Mouse (Mus musculus) cerebellum, adult 9-10 months (tissue): Measurements from ENCODE around the gene Olfr168.
"Not testable (repeated sequence)": the region's sequence is repeated elsewhere in the genome, so short reads cannot be mapped to it uniquely, and the experiment has no call there.

Experiments
- DNase-seq: peaks from one replicate; pipeline ENCODE4 v3.0.0; 2022

Olfr168 gene

GRCm38 (mm10) chr16:19535455-19535854 is at the start of gene Olfr168:
TSS of gene Olfr168 (minus strand) at chr16:19535555.
- DNase-seq = no peak

DNA sequence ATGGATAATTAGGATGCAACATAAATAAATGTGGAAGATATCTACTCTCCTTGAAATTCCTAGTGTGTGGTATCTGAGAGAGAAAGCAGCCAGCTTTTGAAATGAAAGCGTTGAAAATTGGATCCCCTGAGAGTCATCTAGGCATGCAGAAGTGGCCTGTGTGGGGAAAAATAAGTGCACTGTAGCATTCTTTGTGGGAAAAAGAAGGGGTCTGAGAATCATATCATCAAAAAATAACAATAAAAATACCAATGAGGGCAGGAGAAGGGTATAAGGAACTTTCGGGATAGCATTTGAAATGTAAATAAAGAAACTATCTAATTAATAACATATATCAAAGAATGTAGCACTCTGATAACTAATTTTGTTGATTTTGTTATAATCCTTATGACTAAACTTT is 36.4 kb upstream of the Olfr168 start, which contains the start of gene Olfr169:
Olfr169 (minus strand) TSS at position 101 of the 400 bp plus-strand sequence.
- DNase-seq = not testable (repeated sequence)

GRCm38 (mm10) chr16:19553429-19553828 is 18.1 kb upstream of the Olfr168 start:
- not testable (repeated sequence) for DNase-seq

DNA sequence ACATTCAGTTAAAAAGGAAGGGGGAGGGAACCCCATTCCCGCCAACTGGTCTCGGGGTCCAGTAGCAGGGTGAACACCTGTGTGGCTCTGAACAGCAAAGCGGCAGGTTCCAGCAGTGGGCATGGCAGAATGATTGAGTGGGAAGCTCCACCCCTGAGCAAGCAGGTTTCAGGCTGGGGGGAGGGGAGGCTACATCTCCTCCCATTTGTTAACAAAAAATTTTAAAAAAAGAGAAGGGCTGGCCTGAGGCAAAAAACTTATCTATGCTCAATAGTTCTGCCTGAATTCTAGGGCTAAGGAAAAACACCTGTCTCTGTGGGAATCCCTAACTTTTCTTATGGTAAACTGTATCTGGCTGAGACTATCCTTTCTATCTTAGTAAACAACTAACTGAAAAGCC is 16.9 kb upstream of the Olfr168 start:
- DNase-seq = not testable (repeated sequence)

DNA sequence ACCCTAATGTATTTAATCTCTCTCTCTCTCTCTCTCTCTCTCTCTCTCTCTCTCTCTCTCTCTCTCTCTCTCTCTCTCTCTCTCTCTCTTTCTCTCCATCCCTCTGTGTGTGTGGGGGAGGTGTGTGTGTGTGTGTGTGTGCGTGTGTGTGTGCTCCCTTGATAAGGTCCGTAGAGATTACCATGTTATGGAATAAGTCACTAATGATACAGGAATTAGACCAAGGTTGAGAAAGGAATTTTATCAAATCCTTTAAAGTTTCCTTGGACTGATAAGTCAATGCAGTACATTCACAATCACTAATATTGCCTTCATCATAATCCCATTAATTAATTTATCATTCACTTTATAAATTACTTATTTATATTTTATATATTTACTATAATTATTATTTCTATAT is 13.2 kb downstream of the Olfr168 start, which contains the start of gene Olfr167:
Olfr167 (minus strand) TSS at position 101 of the 400 bp plus-strand sequence.
- DNase-seq = no peak

- DNase-seq = no peak
These were observed 52.0 kb downstream of the Olfr168 start, which contains the start of gene Olfr166 for GRCm38 (mm10) chr16:19483394-19483793. TSS of gene Olfr166 (plus strand) at chr16:19483694.
